Mouse (Mus musculus) stomach, postnatal 0 days (tissue): ENCODE measurements around the gene Sgms1. TPM values are rescaled to one million over a fixed set of nuclear protein-coding genes. Genes with fewer than 3 reads are reported as not detected.
A peak's percentile ranks its signal among the peaks of the same experiment; 100 is the strongest.

Experiments
- ATAC-seq: fragments of 200-750 bp; cut with Nextera tagmentation; 2 replicates; pipeline ENCODE4 v1.8.0; 2017; ENCODE audit not compliant: low FRiP score, low TSS enrichment
- DNase-seq: peaks from one replicate; pipeline ENCODE4 v3.0.0-alpha.2; 2016; ENCODE audit warnings: low spot score
- H3K27ac ChIP-seq: fragments of 300-500 bp; sonication (generic); replicated peaks from 2 replicates; pipeline ENCODE4 v1.5.1; 2014; ENCODE audit warnings: mild to moderate bottlenecking, control low read depth
- H3K27me3 ChIP-seq: fragments of 300-500 bp; sonication (generic); 2 replicates; pipeline ENCODE4 v1.6.1; 2014; ENCODE audit warnings: low read length; ENCODE audit not compliant: control insufficient read depth, insufficient read depth
- H3K36me3 ChIP-seq: fragments of 300-500 bp; sonication (generic); 2 replicates; pipeline ENCODE4 v1.6.1; 2014; ENCODE audit warnings: low read length, mixed read lengths; ENCODE audit not compliant: control insufficient read depth, insufficient read depth
- H3K4me1 ChIP-seq: fragments of 300-500 bp; sonication (generic); replicated peaks from 2 replicates; pipeline ENCODE4 v1.6.1; 2014; ENCODE audit warnings: antibody characterized with exemption; ENCODE audit not compliant: control insufficient read depth, insufficient read depth
- H3K4me2 ChIP-seq: fragments of 300-500 bp; sonication (generic); replicated peaks from 2 replicates; pipeline ENCODE4 v1.6.1; 2014; ENCODE audit warnings: low read depth, mild to moderate bottlenecking, control low read depth, moderate library complexity
- H3K4me3 ChIP-seq: fragments of 300-500 bp; sonication (generic); 2 replicates; pipeline ENCODE4 v1.5.1; 2014; ENCODE audit warnings: low read depth, low read length, control low read depth
- H3K9ac ChIP-seq: fragments of 300-500 bp; sonication (generic); 2 replicates; pipeline ENCODE4 v1.6.1; 2014; ENCODE audit warnings: mild to moderate bottlenecking, low read length, control low read depth, mixed read lengths
- H3K9me3 ChIP-seq: fragments of 300-500 bp; sonication (generic); 2 replicates; pipeline ENCODE4 v1.6.1; 2016; ENCODE audit warnings: low read length; ENCODE audit not compliant: control insufficient read depth
- CTCF ChIP-seq: IDR thresholded peaks from 2 replicates; pipeline ENCODE4 v1.5.1; 2016; ENCODE audit warnings: antibody characterized with exemption, low read depth, mild to moderate bottlenecking, moderate library complexity
- EP300 ChIP-seq: optimal IDR thresholded peaks from 2 replicates; pipeline ENCODE3; 2016; ENCODE audit warnings: antibody characterized with exemption
- WGBS: fragments of 180-500 bp; shearing (Covaris S2); extraction: QIAGEN DNeasy Blood & Tissue Kit; methylation state at CpG from one replicate; pipeline ENCODE4 v1.1.7; 2014; 5-methylcytosine and 5-hydroxymethylcytosine counted together
- polyA plus RNA-seq: library from polyadenylated mRNA; unstranded; fragments of >200 nt; fragmentation: Nextera tagmentation; extraction: Ambion mirVana; gene quantifications from 2 replicates; pipeline ENCODE4 v1.2.1, GENCODE M21; 2015

The Sgms1 gene
- polyA plus RNA-seq, 1 experiment from 2014 or later, result 29.3 TPM

- H3K9me3 ChIP-seq, result no peaks in the 10 kb centered on the region
- H3K27ac ChIP-seq, result no peak overlapping the region
- TF ChIP-seq CTCF (no peak), EP300 (no peak)
- no peak overlapping the region for H3K9ac ChIP-seq
- DNase-seq, result no peak
- H3K4me2 ChIP-seq, result no peak overlapping the region
- no peaks in the 10 kb centered on the region for H3K36me3 ChIP-seq
- WGBS, result 76% methylated on average over 4 of the region's 4 CpGs
- no peak overlapping the region for H3K4me3 ChIP-seq
- ATAC-seq, result no peak
- H3K4me1 ChIP-seq, result peaks cover 13% of the 10 kb centered on the region; the same call in 1 of the 2 replicates
- H3K27me3 ChIP-seq, result no peaks in the 10 kb centered on the region
Measured at GRCm38 (mm10) chr19:32376054-32376453, 13.5 kb downstream of the Sgms1 start.

- 86% methylated on average over 4 of the region's 4 CpGs for WGBS
- no peaks in the 10 kb centered on the region for H3K27me3 ChIP-seq
- no peak overlapping the region for H3K27ac ChIP-seq
- DNase-seq (no peak), ATAC-seq (no peak)
- no peak overlapping the region for H3K4me2 ChIP-seq
- no peaks in the 10 kb centered on the region for H3K36me3 ChIP-seq
- TF ChIP-seq CTCF (no peak), EP300 (no peak)
- H3K9ac ChIP-seq, result no peak overlapping the region
- H3K4me3 ChIP-seq, result no peak overlapping the region
- H3K4me1 ChIP-seq, result peaks cover 13% of the 10 kb centered on the region; the same call in 1 of the 2 replicates
- H3K9me3 ChIP-seq, result no peaks in the 10 kb centered on the region
Measured at GRCm38 (mm10) chr19:32375473-32375985, 14.0 kb downstream of the Sgms1 start.

GRCm38 (mm10) chr19:32374751-32375150 is 14.8 kb downstream of the Sgms1 start:
- no peak for DNase-seq
- H3K4me3 ChIP-seq, result no peak overlapping the region
- no peak overlapping the region for H3K4me2 ChIP-seq
- TF ChIP-seq EP300 (no peak), CTCF (no peak)
- H3K36me3 ChIP-seq, result no peaks in the 10 kb centered on the region
- H3K9ac ChIP-seq, result no peak overlapping the region
- H3K27me3 ChIP-seq, result no peaks in the 10 kb centered on the region
- peaks cover 13% of the 10 kb centered on the region; the same call in 1 of the 2 replicates for H3K4me1 ChIP-seq
- H3K27ac ChIP-seq, result no peak overlapping the region
- 92% methylated on average over 10 of the region's 10 CpGs for WGBS
- no peak for ATAC-seq
- H3K9me3 ChIP-seq, result no peaks in the 10 kb centered on the region

- Histone ChIP-seq H3K4me3 (no peak overlapping the region), H3K4me2 (no peak overlapping the region), H3K36me3 (no peaks in the 10 kb centered on the region), H3K4me1 (peaks cover 13% of the 10 kb centered on the region; the same call in 1 of the 2 replicates), H3K9me3 (no peaks in the 10 kb centered on the region), H3K27ac (no peak overlapping the region), H3K27me3 (no peaks in the 10 kb centered on the region), H3K9ac (no peak overlapping the region)
- DNase-seq, result no peak
- ATAC-seq, result no peak
- TF ChIP-seq EP300 (no peak), CTCF (no peak)
- 76% methylated on average over 16 of the region's 16 CpGs for WGBS
Measured at GRCm38 (mm10) chr19:32373865-32374655, 15.5 kb downstream of the Sgms1 start.

- H3K27ac ChIP-seq, result no peak overlapping the region
- H3K27me3 ChIP-seq, result no peaks in the 10 kb centered on the region
- H3K36me3 ChIP-seq, result no peaks in the 10 kb centered on the region
- TF ChIP-seq EP300 (no peak), CTCF (no peak)
- no peak overlapping the region for H3K4me3 ChIP-seq
- H3K4me1 ChIP-seq, result 0 out of 2 replicates have a peak, but pooled peaks cover 6% of the 10 kb centered on the region
- no peaks in the 10 kb centered on the region for H3K9me3 ChIP-seq
- DNase-seq (peak; percentile 33), ATAC-seq (no peak)
- H3K9ac ChIP-seq, result no peak overlapping the region
- H3K4me2 ChIP-seq, result no peak overlapping the region
- 60% methylated on average over 4 of the region's 4 CpGs for WGBS
Measured at GRCm38 (mm10) chr19:32372373-32372772, 17.1 kb downstream of the Sgms1 start.

- TF ChIP-seq CTCF, result no peak
- TF ChIP-seq EP300, result no peak
- Histone ChIP-seq H3K27me3 (no peaks in the 10 kb centered on the region), H3K27ac (no peak overlapping the region), H3K4me1 (no peaks in the 10 kb centered on the region), H3K4me3 (no peak overlapping the region), H3K36me3 (no peaks in the 10 kb centered on the region), H3K9me3 (no peaks in the 10 kb centered on the region), H3K9ac (no peak overlapping the region), H3K4me2 (no peak overlapping the region)
- DNase-seq, result no peak
- 96% methylated on average over 8 of the region's 8 CpGs for WGBS
- no peak for ATAC-seq
Measured at GRCm38 (mm10) chr19:32367333-32367732, 22.2 kb downstream of the Sgms1 start.
